Mouse (Mus musculus) layer of hippocampus, adult 11-12 months (tissue): ENCODE data around the gene Tbc1d4.
"Not testable (repeated sequence)": the region's sequence is repeated elsewhere in the genome, so short reads cannot be mapped to it uniquely, and the experiment has no call there.

ENCODE experiments used
- DNase-seq: peaks from one replicate; pipeline ENCODE4 v3.0.0; 2022; ENCODE audit warnings: low spot score

Gene Tbc1d4

GRCm38 (mm10) chr14:101595301-101596080, 13.5 kb downstream of the Tbc1d4 start:
- no peak for DNase-seq

- no peak for DNase-seq
These were observed 15.0 kb downstream of the Tbc1d4 start for GRCm38 (mm10) chr14:101594001-101594400.

- no peak for DNase-seq
These were observed 15.7 kb downstream of the Tbc1d4 start for GRCm38 (mm10) chr14:101593340-101593739.

- no peak for DNase-seq
These were observed 17.9 kb downstream of the Tbc1d4 start for GRCm38 (mm10) chr14:101591101-101591500.

- DNase-seq = not testable (repeated sequence)
These were observed 20.6 kb downstream of the Tbc1d4 start for GRCm38 (mm10) chr14:101588209-101588991.

GRCm38 (mm10) chr14:101587366-101588040, 21.5 kb downstream of the Tbc1d4 start:
- not testable (repeated sequence) for DNase-seq

GRCm38 (mm10) chr14:101586096-101586495, 22.9 kb downstream of the Tbc1d4 start:
- no peak for DNase-seq

- DNase-seq = no peak
These were observed 33.3 kb downstream of the Tbc1d4 start for GRCm38 (mm10) chr14:101575651-101576050.

- DNase-seq = no peak
These were observed 34.5 kb downstream of the Tbc1d4 start for GRCm38 (mm10) chr14:101574536-101574935.

GRCm38 (mm10) chr14:101573107-101573614, 35.8 kb downstream of the Tbc1d4 start:
- DNase-seq = no peak

GRCm38 (mm10) chr14:101568828-101569227, 40.2 kb downstream of the Tbc1d4 start:
- no peak for DNase-seq

GRCm38 (mm10) chr14:101566717-101567116, 42.3 kb downstream of the Tbc1d4 start:
- no peak for DNase-seq

- DNase-seq = no peak
These were observed 43.3 kb downstream of the Tbc1d4 start for GRCm38 (mm10) chr14:101565661-101566060.

GRCm38 (mm10) chr14:101561251-101561701, 47.7 kb downstream of the Tbc1d4 start:
- DNase-seq = no peak

- DNase-seq = no peak
These were observed 49.5 kb downstream of the Tbc1d4 start for GRCm38 (mm10) chr14:101559446-101559845.

GRCm38 (mm10) chr14:101548885-101549573, 60.0 kb downstream of the Tbc1d4 start:
- no peak for DNase-seq

GRCm38 (mm10) chr14:101541863-101542262, 67.1 kb downstream of the Tbc1d4 start:
- no peak for DNase-seq

GRCm38 (mm10) chr14:101541141-101541540, 67.8 kb downstream of the Tbc1d4 start:
- no peak for DNase-seq

GRCm38 (mm10) chr14:101540466-101540865, 68.5 kb downstream of the Tbc1d4 start:
- no peak for DNase-seq

- no peak for DNase-seq
These were observed 71.1 kb downstream of the Tbc1d4 start for GRCm38 (mm10) chr14:101537906-101538305.

GRCm38 (mm10) chr14:101537413-101537812, 71.6 kb downstream of the Tbc1d4 start:
- DNase-seq = no peak
